Mouse (Mus musculus) heart, adult 2 months (tissue): ENCODE results near the gene Tfdp2.

ENCODE experiments used
- CTCF ChIP-seq: fragments of 200-600 bp; IDR thresholded peaks from 2 replicates; pipeline ENCODE4 v1.8.1; 2022; ENCODE audit warnings: antibody characterized with exemption, mild to moderate bottlenecking, moderate library complexity
- POLR2A ChIP-seq: fragments of 200-500 bp; IDR thresholded peaks from 2 replicates; pipeline ENCODE4 v1.6.1; 2011; ENCODE audit warnings: mild to moderate bottlenecking, low read depth, low read length, control low read depth; ENCODE audit not compliant: insufficient read depth

- TF ChIP-seq POLR2A (no peak), CTCF (no peak)
Measured at GRCm38 (mm10) chr9:96353799-96354198, 157.7 kb downstream of the Tfdp2 start.
